Mouse (Mus musculus) ES-E14 (cell line): ENCODE measurements around the gene Slc16a2. TPM values are rescaled to one million over a fixed set of nuclear protein-coding genes. Genes with fewer than 3 reads are reported as not detected.

Source experiments
- DNase-seq: peaks from one replicate; pipeline ENCODE4 v3.0.0-alpha.2; 2013; ENCODE audit warnings: low read depth, low spot score
- H3K27ac ChIP-seq: 2 replicates; pipeline ENCODE4 v1.5.1; 2012; ENCODE audit warnings: low read depth, mild to moderate bottlenecking, low read length, moderate library complexity, mixed read lengths; ENCODE audit not compliant: poor library complexity, insufficient read depth, severe bottlenecking
- H3K36me3 ChIP-seq: 2 replicates; pipeline ENCODE4 v1.6.1; 2012; ENCODE audit warnings: mild to moderate bottlenecking, low read length, moderate library complexity, mixed read lengths; ENCODE audit not compliant: control insufficient read depth, poor library complexity, insufficient read depth, severe bottlenecking
- H3K4me1 ChIP-seq, 2 experiments: fragments of 150-350 bp in 1 of 2; sonication (generic) in 1 of 2; 2 replicates each; pipeline ENCODE4 v1.6.1; 2012; ENCODE audit warnings: low read length in 2 of 2, mild to moderate bottlenecking in 1 of 2, mixed read lengths in 1 of 2; ENCODE audit not compliant: control insufficient read depth in 2 of 2, insufficient read depth in 2 of 2, poor library complexity in 1 of 2
- H3K4me3 ChIP-seq, 2 experiments: fragments of 150-350 bp in 1 of 2; sonication (generic) in 1 of 2; 2 replicates each; pipeline ENCODE4 v1.5.1; 2012; ENCODE audit warnings: low read length in 2 of 2, low read depth in 1 of 2, mild to moderate bottlenecking in 1 of 2, mixed read lengths in 1 of 2; ENCODE audit not compliant: insufficient read depth in 1 of 2, poor library complexity in 1 of 2, severe bottlenecking in 1 of 2
- H3K9ac ChIP-seq: 2 replicates; pipeline ENCODE4 v1.6.1; 2012; ENCODE audit warnings: low read depth, mild to moderate bottlenecking, low read length, mixed read lengths; ENCODE audit not compliant: poor library complexity, insufficient read depth, severe bottlenecking
- H3K9me3 ChIP-seq: fragments of 150-350 bp; sonication (generic); 2 replicates; pipeline ENCODE4 v1.6.1; 2012; ENCODE audit warnings: low read depth, mild to moderate bottlenecking, low read length; ENCODE audit not compliant: control insufficient read depth, insufficient read depth
- CHD2 ChIP-seq: IDR thresholded peaks from 2 replicates; pipeline ENCODE4 v1.6.1; 2014; ENCODE audit warnings: mild to moderate bottlenecking, low read depth, low read length, inconsistent platforms
- HCFC1 ChIP-seq: IDR thresholded peaks from 2 replicates; pipeline ENCODE4 v1.6.1; 2012; ENCODE audit warnings: low read length, inconsistent platforms, borderline replicate concordance; ENCODE audit not compliant: insufficient read depth
- MAFK ChIP-seq: IDR thresholded peaks from 2 replicates; pipeline ENCODE4 v1.6.1; 2014; ENCODE audit warnings: mild to moderate bottlenecking, low read depth, low read length, inconsistent platforms; ENCODE audit not compliant: insufficient read depth
- ZC3H11A ChIP-seq: IDR thresholded peaks from 2 replicates; pipeline ENCODE4 v1.6.1; 2012; ENCODE audit warnings: low read depth, mild to moderate bottlenecking, inconsistent platforms, low read length, borderline replicate concordance
- ZNF384 ChIP-seq: IDR thresholded peaks from 2 replicates; pipeline ENCODE4 v1.6.1; 2012; ENCODE audit warnings: low read depth, low read length, inconsistent platforms
- in situ Hi-C, 2 experiments: fragments of 600-800 bp; cut with MboI; formaldehyde crosslinking; loops; one replicate each; pipeline ENCODE4 v1.15.1; 2025; ENCODE audit warnings: low sequenced_read_pairs in 2 of 2, inconsistent platforms in 1 of 2; ENCODE audit not compliant: unreplicated experiment in 2 of 2
- total RNA-seq: library from RNA; depleted of rRNA; stranded (reverse); fragments of 300-350 nt; gene quantifications from 2 replicates; pipeline ENCODE4 v1.2.3, GENCODE M21; 2012

The Slc16a2 gene
- total RNA-seq, 1 experiment = 1.5 TPM

GRCm38 (mm10) chrX:103744171-103745039 is 77.4 kb downstream of the Slc16a2 start:
- TF ChIP-seq CHD2 (no peak), ZC3H11A (no peak), HCFC1 (no peak), ZNF384 (no peak), MAFK (no peak)
- H3K36me3 ChIP-seq = no peaks in the 10 kb centered on the region
- H3K4me3 ChIP-seq = no peak overlapping the region
- no peaks in the 10 kb centered on the region for H3K9me3 ChIP-seq
- no peak overlapping the region for H3K27ac ChIP-seq
- in situ Hi-C loops = no loop called here
- no peak for DNase-seq
- no peaks in the 10 kb centered on the region for H3K4me1 ChIP-seq
- no peak overlapping the region for H3K9ac ChIP-seq

GRCm38 (mm10) chrX:103742057-103742315 is 79.8 kb downstream of the Slc16a2 start:
- no peak for DNase-seq
- H3K27ac ChIP-seq = no peak overlapping the region
- no peaks in the 10 kb centered on the region for H3K36me3 ChIP-seq
- TF ChIP-seq ZNF384 (no peak), CHD2 (no peak), ZC3H11A (no peak), MAFK (no peak), HCFC1 (no peak)
- in situ Hi-C loops = no loop called here
- H3K9me3 ChIP-seq = no peaks in the 10 kb centered on the region
- no peaks in the 10 kb centered on the region for H3K4me1 ChIP-seq
- H3K9ac ChIP-seq = no peak overlapping the region
- H3K4me3 ChIP-seq = no peak overlapping the region

GRCm38 (mm10) chrX:103741215-103742056 is 80.3 kb downstream of the Slc16a2 start:
- Histone ChIP-seq H3K27ac (no peak overlapping the region), H3K9me3 (no peaks in the 10 kb centered on the region), H3K4me3 (no peak overlapping the region), H3K4me1 (no peaks in the 10 kb centered on the region), H3K36me3 (no peaks in the 10 kb centered on the region), H3K9ac (no peak overlapping the region)
- TF ChIP-seq MAFK = no peak
- no peak for TF ChIP-seq ZC3H11A
- no peak for TF ChIP-seq ZNF384
- no peak for TF ChIP-seq HCFC1
- no peak for TF ChIP-seq CHD2
- DNase-seq = no peak
- in situ Hi-C loops = no loop called here

- in situ Hi-C loops = no loop called here
- Histone ChIP-seq H3K9me3 (no peaks in the 10 kb centered on the region), H3K4me3 (no peak overlapping the region), H3K36me3 (no peaks in the 10 kb centered on the region), H3K27ac (no peak overlapping the region), H3K4me1 (no peaks in the 10 kb centered on the region), H3K9ac (no peak overlapping the region)
- TF ChIP-seq ZC3H11A (no peak), MAFK (no peak), ZNF384 (no peak), CHD2 (no peak), HCFC1 (no peak)
- DNase-seq = no peak
These were observed 87.7 kb downstream of the Slc16a2 start for GRCm38 (mm10) chrX:103734041-103734625.
